Mouse (Mus musculus): Measurements from ENCODE around the gene Fbxw7.

GRCm38 (mm10) chr3:84927168-84927794, 112.2 kb downstream of the Fbxw7 start:
- no peak for TF ChIP-seq CTCF (IDR thresholded peaks at IDR 0.05; ENCODE audit: low read depth, low read length)
- TF ChIP-seq EP300 (IDR thresholded peaks at IDR 0.05; ENCODE audit: insufficient read depth, low read depth, low read length) = no peak
